Mouse (Mus musculus) thymus, postnatal 0 days (tissue): ENCODE measurements around the gene Tmcc3. TPM values are rescaled to one million over a fixed set of nuclear protein-coding genes. Genes with fewer than 3 reads are reported as not detected.
"Not testable (repeated sequence)": the region's sequence is repeated elsewhere in the genome, so short reads cannot be mapped to it uniquely, and the experiment has no call there.

ENCODE experiments used
- DNase-seq: peaks from one replicate; pipeline ENCODE4 v3.0.0-alpha.2; 2015; ENCODE audit warnings: low spot score
- polyA plus RNA-seq: library from polyadenylated mRNA; unstranded; fragments of >200 nt; fragmentation: Nextera tagmentation; extraction: Ambion mirVana; gene quantifications from 2 replicates; pipeline ENCODE4 v1.2.1, GENCODE M21; 2015

Gene Tmcc3
- polyA plus RNA-seq, 1 experiment from 2014 or later, result 14.0 TPM

GRCm38 (mm10) chr10:94514091-94514505, 202.3 kb downstream of the Tmcc3 start:
- peak; percentile 19 for DNase-seq

GRCm38 (mm10) chr10:94514506-94515178, 202.9 kb downstream of the Tmcc3 start:
- peak; percentile 86 for DNase-seq

- peak; percentile 69 for DNase-seq
Observed at GRCm38 (mm10) chr10:94515179-94515545, 203.4 kb downstream of the Tmcc3 start.

DNA sequence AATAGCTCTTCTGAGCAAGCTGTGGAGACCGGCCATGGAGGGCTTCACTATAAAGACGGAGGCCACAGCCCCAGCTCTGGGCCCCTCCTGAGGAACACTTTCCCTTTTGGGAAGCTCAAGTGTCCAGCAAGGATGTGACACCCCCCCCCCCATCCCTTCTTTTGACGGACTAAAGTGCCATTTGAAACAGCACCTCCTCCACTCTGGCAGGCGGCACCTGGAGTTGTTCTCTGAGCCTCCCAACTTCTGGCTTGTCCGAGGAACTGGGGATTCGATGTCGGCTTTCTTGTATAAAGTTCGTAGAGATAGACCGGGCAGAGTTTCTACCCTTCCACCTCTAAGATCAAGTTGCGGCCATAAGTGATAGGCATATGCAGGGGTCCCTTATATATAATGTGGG, 203.8 kb downstream of the Tmcc3 start:
- no peak for DNase-seq

- peak; percentile 42 for DNase-seq
Observed at GRCm38 (mm10) chr10:94519887-94520286, 208.1 kb downstream of the Tmcc3 start.

DNA sequence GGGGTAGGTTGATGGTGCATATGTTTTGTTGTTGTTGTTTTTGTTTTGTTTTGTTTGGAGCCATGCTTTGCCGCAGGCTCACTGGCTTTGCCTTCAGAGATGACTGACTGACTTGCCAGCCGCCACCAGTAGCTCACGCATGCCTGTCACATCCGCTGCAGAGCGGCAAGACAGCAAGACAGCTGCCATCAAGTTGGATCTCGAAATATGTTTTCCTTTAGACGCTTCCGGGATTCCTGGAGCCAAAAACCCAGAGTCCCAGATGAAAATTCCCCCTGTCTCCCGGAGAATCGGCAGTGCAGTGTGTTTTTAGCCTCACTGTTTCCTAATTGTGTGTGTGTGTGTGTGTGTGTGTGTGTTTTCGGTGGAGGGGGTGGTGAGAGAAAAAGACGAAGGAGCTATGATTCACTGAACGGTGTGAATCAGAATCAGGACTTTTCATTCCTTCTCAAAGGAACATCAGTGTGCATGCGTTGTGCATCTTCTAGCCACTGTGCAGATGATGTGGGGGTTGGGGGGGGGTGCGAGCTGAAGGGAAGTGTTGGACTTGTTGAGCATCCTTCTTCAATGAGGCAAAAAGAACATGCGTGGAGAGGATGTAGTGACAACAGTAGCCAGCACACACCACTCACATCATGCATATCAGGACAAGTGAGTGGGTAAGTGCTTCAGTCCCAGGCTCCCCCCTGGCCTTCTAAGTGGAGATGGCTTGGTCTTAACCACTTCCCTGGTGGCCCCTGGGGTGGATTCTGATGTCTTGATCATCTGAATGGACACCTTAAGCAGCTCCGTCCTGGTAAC, 208.8 kb downstream of the Tmcc3 start:
- peak; percentile 7 for DNase-seq

DNA sequence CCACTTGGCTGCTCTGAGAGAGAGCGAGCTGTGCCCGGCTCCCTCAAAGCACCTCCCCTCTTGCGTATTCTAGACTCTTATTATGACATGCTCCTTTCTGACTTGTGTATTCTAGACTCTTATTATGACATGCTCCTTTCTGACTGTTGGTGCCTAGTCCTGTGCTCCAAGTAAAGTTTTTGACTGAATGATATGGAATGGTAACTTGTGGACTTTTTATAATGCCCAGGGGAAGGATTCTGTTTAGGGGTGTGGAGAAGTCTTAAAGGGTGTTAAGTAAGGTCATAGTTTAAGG, 209.3 kb downstream of the Tmcc3 start:
- peak; percentile 59 for DNase-seq

GRCm38 (mm10) chr10:94521776-94522175, 210.0 kb downstream of the Tmcc3 start:
- DNase-seq, result no peak

DNA sequence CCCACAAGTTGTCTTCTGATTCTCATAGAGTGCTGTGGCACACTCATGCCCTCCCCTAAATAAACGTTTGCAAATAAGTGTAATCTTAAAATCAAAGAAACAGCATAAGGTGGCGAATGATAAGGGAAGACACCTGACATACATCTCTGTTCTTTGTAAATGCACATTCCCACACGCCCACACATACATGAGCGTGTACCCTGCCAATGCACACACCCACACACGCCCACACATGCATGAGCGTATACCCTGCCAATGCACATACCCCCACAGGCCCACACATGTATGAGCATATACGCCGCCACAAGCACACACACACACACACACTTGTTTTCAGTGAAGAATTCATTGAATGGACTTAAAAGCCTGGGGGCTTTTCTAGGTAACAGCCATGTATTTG, 211.5 kb downstream of the Tmcc3 start:
- DNase-seq, result no peak

- peak; percentile 83 for DNase-seq
Observed at GRCm38 (mm10) chr10:94523711-94524156, 212.0 kb downstream of the Tmcc3 start.

DNA sequence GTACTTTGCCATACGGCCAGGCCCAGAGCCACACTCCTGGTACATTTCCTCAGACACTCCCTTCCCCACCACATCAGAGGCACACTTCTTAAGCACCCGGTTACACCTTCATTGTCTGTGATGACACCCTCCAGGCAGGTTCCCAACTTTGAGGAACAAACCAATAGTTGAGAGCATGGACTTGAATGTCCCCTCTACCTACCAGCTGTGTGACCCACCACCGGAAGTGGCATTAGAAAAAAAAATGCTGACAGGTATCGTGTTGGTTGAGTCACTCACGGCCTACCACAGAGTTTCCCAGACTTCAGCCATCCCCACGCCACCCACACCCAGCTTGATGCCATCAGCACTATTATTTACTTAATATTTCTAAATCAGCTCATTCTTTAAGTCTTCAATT, 213.2 kb downstream of the Tmcc3 start:
- DNase-seq, result peak; percentile 66

DNA sequence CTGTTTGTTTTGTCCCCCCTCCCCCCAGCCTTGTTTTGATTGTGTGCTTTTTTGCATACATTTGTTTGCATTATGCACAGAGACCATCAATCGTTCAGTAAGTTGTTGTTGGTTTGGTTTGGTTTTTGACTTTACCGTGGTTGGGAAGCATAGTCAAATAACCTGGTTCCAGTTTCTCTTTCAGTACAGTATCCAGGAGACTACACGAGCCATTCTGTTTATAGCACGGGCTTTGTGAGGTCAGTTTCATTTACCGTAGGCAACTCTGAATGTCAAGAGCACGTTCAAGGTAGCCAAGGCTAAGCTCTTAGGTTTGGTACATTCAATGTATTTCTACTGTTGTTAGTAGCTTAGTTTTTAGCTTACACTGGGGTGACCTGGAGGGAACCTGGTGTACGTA, 214.0 kb downstream of the Tmcc3 start:
- DNase-seq, result no peak

DNA sequence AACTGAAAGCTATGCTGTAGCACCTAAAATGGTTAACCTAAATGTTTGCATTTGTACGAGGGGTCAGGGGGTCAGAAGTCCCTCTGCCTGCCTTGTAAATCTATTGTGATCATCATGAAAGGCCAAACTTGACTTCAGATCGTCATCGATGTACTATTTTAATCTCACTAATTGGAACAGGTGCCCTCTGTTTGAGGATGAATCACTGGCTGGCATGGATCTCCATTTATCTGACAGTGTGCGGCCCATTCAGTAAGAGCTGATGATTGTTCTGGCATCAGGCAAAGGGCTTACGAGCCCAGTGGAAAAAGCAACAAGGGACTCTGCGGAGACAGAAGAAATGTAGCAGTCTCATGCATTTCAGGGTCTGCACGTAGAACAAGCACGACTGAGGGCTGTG, 215.1 kb downstream of the Tmcc3 start:
- no peak for DNase-seq

GRCm38 (mm10) chr10:94527248-94527647, 215.5 kb downstream of the Tmcc3 start:
- no peak for DNase-seq

- no peak for DNase-seq
Observed at GRCm38 (mm10) chr10:94530079-94530478, 218.3 kb downstream of the Tmcc3 start.

DNA sequence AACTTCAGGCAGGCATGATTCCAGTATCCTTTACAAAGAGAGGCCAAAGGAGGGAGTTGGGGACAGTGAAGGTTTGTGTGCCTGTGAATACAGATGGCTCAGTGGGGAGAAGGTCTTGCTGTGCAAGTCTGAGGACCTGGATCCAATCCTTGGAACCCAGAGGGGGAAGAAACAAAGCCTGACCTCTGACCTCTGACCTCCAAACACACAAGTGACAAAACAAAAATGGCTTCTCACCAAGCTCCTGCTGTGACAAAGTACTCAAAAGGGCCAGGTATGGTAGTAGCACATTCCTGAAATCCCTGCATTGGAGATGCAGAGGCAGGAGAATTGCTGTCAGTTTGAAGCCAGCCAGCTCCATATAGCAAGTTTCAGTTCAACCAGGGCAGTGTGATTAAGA, 219.7 kb downstream of the Tmcc3 start:
- no peak for DNase-seq

DNA sequence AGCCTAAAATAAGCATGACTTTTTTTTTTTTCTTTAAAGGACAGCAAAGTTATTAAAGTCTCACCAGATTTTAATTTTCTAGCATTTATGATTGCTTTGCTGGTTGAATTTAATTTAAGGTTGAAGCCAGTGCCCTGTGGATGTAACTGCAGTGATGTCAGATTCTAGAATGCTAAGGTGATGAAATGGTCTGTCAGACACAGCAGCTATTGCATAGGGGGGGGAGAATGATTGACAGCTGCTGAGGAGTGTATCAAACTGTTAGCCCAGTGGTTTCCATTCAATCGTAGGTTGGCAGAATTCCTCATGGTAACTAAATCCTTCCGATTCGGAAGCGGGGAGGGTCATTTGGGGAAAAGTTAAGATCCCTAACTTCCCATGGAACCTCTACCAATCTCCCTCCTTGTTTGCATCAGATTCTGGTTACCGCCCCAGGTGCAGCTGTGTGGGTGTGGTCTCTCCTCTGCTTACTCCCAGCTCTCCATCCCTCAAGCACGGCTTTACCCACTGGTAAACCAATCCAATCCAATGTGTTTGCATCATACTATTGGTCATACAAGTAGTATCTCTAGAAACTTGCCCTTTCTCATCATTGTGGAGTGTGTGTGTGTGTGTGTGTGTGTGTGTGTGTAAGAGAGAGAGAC, 221.5 kb downstream of the Tmcc3 start:
- DNase-seq, result no peak

GRCm38 (mm10) chr10:94538623-94539022, 226.9 kb downstream of the Tmcc3 start:
- not testable (repeated sequence) for DNase-seq

DNA sequence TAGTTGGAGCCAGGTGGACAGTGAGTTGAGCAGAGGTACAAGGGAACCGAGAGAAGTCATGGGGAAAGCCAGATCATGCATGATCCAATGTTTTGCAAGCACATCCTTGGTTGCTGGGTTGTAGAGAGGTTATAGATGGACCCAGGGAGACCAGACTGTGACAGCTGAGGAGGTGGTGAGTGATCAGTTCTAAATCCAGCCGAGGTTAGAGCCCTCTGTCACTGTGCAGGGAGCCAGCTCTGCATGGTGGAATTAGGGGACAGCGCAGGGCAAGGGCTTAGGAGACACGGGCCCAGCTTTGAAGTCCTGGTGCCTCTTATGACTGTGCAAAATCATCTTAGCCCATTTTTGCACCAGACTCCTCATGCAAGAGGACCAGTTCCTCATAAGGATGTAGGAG, 228.5 kb downstream of the Tmcc3 start:
- no peak for DNase-seq

DNA sequence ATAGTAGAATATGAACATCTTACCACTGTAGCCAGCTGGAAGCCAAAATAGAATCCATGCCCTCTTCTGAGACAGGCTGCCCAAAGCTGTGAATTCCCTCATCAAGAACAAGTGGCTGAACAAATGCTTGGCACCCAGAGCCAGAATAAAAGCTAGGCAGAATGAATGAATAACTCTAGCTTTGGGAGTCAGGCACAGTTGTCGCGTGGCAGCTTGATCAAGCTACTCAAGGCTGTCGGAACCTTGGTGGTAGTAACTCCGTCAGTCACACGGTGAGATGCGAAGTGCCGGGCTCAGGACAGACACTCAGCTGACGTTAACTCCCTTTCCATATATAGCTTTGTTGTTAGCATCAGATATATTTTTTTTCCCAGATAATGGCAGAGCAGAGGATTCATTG, 232.2 kb downstream of the Tmcc3 start:
- DNase-seq, result no peak

DNA sequence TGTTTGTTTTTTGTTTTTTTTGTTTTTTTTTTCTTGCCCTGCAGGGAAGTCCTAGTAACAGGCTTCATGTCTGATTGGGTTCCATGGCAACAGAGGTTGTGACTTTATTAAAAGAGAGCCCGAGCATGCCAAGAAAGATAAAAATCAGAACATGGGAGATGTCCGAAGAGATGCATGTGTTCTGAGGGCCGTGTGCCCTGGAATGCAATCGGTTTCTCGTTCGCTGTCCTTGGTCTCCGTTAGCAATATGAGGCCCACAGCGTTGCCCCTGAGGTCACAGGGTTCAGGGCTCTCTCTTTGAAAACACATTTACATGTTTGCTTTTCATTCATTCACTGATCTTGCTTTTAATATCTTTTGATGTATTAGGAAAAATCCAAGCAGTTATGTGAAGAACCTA, 233.1 kb downstream of the Tmcc3 start:
- no peak for DNase-seq

DNA sequence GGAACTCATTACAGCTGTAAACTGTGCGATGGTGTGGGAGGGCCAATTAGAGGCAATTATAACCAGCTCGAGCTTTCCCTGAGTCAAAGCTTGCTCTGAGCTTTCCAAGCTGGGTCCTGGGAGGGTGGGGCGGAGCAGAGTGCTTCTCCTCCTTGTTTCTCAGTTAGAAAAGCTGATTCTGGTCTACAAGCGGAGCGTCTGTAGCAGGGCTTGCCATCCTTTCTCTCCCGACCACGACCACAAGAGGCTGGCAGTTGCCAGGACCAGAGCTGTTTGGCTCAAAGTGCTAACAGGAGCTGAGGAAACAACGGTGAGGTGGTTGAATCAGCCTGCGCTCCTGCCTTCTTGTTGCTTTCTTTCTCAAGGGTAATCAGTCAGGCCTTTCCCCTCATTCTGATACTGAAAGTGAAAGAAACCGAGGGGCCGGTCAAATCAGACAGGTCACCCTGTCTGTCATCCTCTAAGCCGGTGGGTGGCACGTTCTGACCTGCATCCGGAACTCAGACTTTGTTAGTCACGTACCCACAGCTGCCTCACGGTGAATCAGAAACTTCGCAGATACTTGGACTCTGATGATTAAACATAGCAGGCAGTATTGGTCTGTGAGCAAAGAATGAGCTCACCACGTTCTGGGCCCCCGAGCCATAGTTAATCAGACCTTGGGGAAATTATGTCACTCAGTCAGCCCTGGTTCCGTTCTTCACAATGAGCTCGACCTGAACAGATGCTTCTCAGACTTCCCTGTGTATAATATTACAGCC, 233.7 kb downstream of the Tmcc3 start:
- DNase-seq, result peak; percentile 25
